In genomic region chr5:129993374-129993773, GRCm38 (mm10) we compare ENCODE assay signal across 29 mouse cellular contexts. TPM values are rescaled to one million over a fixed set of nuclear protein-coding genes. Genes with fewer than 3 reads are reported as not detected.
DNase-seq lines count a peak whose midpoint lies in the region; ATAC-seq and TF ChIP-seq lines count a peak whose summit lies in the region.
"Had no signal": no experiment of that assay in that cellular context is flagged by ENCODE, and none has a peak within 500 bp of the region (broad histone marks: within the 10 kb centered on the region; RNA-seq: fewer than 3 reads in every experiment).

No protein-coding gene starts in this region.

- peak; percentile 44 for TF ChIP-seq EP300 in liver, embryonic 14.5 days (IDR thresholded peaks at IDR 0.05; ENCODE audit: low read depth)
- no peak for TF ChIP-seq EP300 in liver, postnatal 0 days (IDR thresholded peaks at IDR 0.05; ENCODE audit: low read depth)

- H3K27ac ChIP-seq in liver, embryonic 11.5 days (ENCODE audit: low read depth, low read length), result peak overlapping the region; percentile 6; the same call in 1 of the 2 replicates
- H3K27ac ChIP-seq in liver, embryonic 14.5 days, result peak overlapping the region; percentile 76
- peak overlapping the region; percentile 2; the same call in 1 of the 2 replicates for H3K27ac ChIP-seq in liver, postnatal 0 days (ENCODE audit: low read depth)
- H3K27ac ChIP-seq: embryonic facial prominence, embryonic 10.5 days; embryonic facial prominence, embryonic 13.5 days; forebrain, embryonic 12.5 days; forebrain, embryonic 15.5 days; heart, adult 2 months; heart, embryonic 10.5 days; heart, embryonic 13.5 days; hindbrain, embryonic 14.5 days; hindbrain, postnatal 0 days had no signal

- no peaks in the 10 kb centered on the region for H3K27me3 ChIP-seq in G1E (ENCODE audit: insufficient read depth, low read length)
- H3K27me3 ChIP-seq in liver, embryonic 11.5 days (replicated peaks; ENCODE audit: control insufficient read depth, insufficient read depth, low read length), result no peaks in the 10 kb centered on the region
- no peaks in the 10 kb centered on the region for H3K27me3 ChIP-seq in liver, embryonic 14.5 days (ENCODE audit: control insufficient read depth, insufficient read depth, low read length)
- no peaks in the 10 kb centered on the region for H3K27me3 ChIP-seq in liver, postnatal 0 days (ENCODE audit: insufficient read depth, low read length)
- H3K27me3 ChIP-seq: embryonic facial prominence, embryonic 13.5 days; forebrain, embryonic 12.5 days; forebrain, embryonic 15.5 days; heart, embryonic 13.5 days had no signal

- H3K9ac ChIP-seq in liver, embryonic 11.5 days (ENCODE audit: low read depth, low read length), result no peak overlapping the region
- peak overlapping the region; percentile 51 for H3K9ac ChIP-seq in liver, embryonic 14.5 days (replicated peaks)
- no peak overlapping the region for H3K9ac ChIP-seq in liver, postnatal 0 days (replicated peaks)
- H3K9ac ChIP-seq: embryonic facial prominence, embryonic 13.5 days; forebrain, embryonic 12.5 days; forebrain, embryonic 15.5 days; heart, embryonic 13.5 days; hindbrain, embryonic 14.5 days had no signal

- 83% methylated on average over 14 of the region's 14 CpGs for WGBS in liver, embryonic 11.5 days
- 64% methylated on average over 14 of the region's 14 CpGs for WGBS in liver, embryonic 14.5 days (ENCODE audit: insufficient replicate concordance)
- 82% methylated on average over 14 of the region's 14 CpGs for WGBS in liver, postnatal 0 days (ENCODE audit: insufficient replicate concordance)

- no peak for TF ChIP-seq CTCF in G1E (IDR thresholded peaks at IDR 0.05; ENCODE audit: low read depth, low read length)
- no peak for TF ChIP-seq CTCF in liver, embryonic 14.5 days (IDR thresholded peaks at IDR 0.05; ENCODE audit: low read depth)
- TF ChIP-seq CTCF in liver, postnatal 0 days (IDR thresholded peaks at IDR 0.05; ENCODE audit: low read depth), result no peak

- peak; percentile 43 for ATAC-seq in G1E (ENCODE audit: extremely low read depth, insufficient number of reproducible peaks, low FRiP score, poor library complexity, severe bottlenecking)
- peak; percentile 42; the same call in 1 of the 2 replicates for ATAC-seq in liver, embryonic 11.5 days (replicated peaks; ENCODE audit: low FRiP score)
- ATAC-seq in liver, embryonic 14.5 days (ENCODE audit: insufficient read depth), result peak; percentile 59
- ATAC-seq in liver, postnatal 0 days, result peak; percentile 24
- ATAC-seq: activated CD4-positive, CD25-positive, alpha-beta regulatory T cell, adult 4 months; CD4-positive, CD25-positive, alpha-beta regulatory T cell, adult 4 months; forebrain, embryonic 15.5 days; hindbrain, postnatal 0 days had no signal

- peaks cover 93% of the 10 kb centered on the region for H3K36me3 ChIP-seq in G1E (replicated peaks)
- peaks cover 5% of the 10 kb centered on the region for H3K36me3 ChIP-seq in liver, embryonic 11.5 days (ENCODE audit: control insufficient read depth, insufficient read depth, low read length)
- H3K36me3 ChIP-seq in liver, embryonic 14.5 days (replicated peaks; ENCODE audit: control insufficient read depth, insufficient read depth, low read depth), result peaks cover 11% of the 10 kb centered on the region
- peaks cover 29% of the 10 kb centered on the region for H3K36me3 ChIP-seq in liver, postnatal 0 days (replicated peaks; ENCODE audit: insufficient read depth, low read length)
- H3K36me3 ChIP-seq: forebrain, embryonic 15.5 days had no signal

- H3K4me1 ChIP-seq in G1E (ENCODE audit: insufficient read depth, low read depth, low read length), result peaks cover 67% of the 10 kb centered on the region
- peaks cover 3% of the 10 kb centered on the region; the same call in 1 of the 2 replicates for H3K4me1 ChIP-seq in liver, embryonic 11.5 days (replicated peaks; ENCODE audit: control insufficient read depth, insufficient read depth, low read length)
- H3K4me1 ChIP-seq in liver, embryonic 14.5 days (replicated peaks; ENCODE audit: control insufficient read depth in 2 of 2, insufficient read depth in 2 of 2, low read length in 1 of 2), result peaks cover 30 to 36% of the 10 kb centered on the region in 2 experiments
- H3K4me1 ChIP-seq in liver, postnatal 0 days (ENCODE audit: insufficient read depth), result peaks cover 5% of the 10 kb centered on the region; the same call in 1 of the 2 replicates
- H3K4me1 ChIP-seq: embryonic facial prominence, embryonic 10.5 days; embryonic facial prominence, embryonic 13.5 days; forebrain, embryonic 12.5 days; forebrain, embryonic 15.5 days; heart, embryonic 10.5 days; heart, embryonic 13.5 days had no signal

- DNase-seq in G1E (ENCODE audit: low spot score), result peak; percentile 46
- DNase-seq in liver, embryonic 11.5 days (ENCODE audit: low spot score), result no peak
- no peak for DNase-seq in liver, embryonic 14.5 days (ENCODE audit: low read depth in 3 of 3, low spot score in 3 of 3)
- DNase-seq in liver, postnatal 0 days, result no peak
- no peak for DNase-seq in spleen, postnatal 36 days (ENCODE audit: low spot score in 2 of 2)
- DNase-seq in ovary, adult 18-20 months (ENCODE audit: low spot score), result no peak
- no peak for DNase-seq in B cell, adult 2 months
- DNase-seq: adrenal gland, adult 8-10 months; adrenal gland, postnatal 25 days; cerebellum, adult 11-12 months; cerebellum, adult 8-10 months; cerebellum, postnatal 10 days; cerebellum, postnatal 36 days; embryo, embryonic 11 days; gastrocnemius, postnatal 10 days; gastrocnemius, postnatal 36 days; heart, adult 2 months; heart, postnatal 14 days; heart, postnatal 4 days had no signal

- no peaks in the 10 kb centered on the region for H3K9me3 ChIP-seq in G1E (replicated peaks)
- no peaks in the 10 kb centered on the region for H3K9me3 ChIP-seq in liver, embryonic 11.5 days (ENCODE audit: control insufficient read depth, low read length)
- H3K9me3 ChIP-seq in liver, embryonic 14.5 days (ENCODE audit: control insufficient read depth, low read length), result no peaks in the 10 kb centered on the region
- H3K9me3 ChIP-seq in liver, postnatal 0 days (ENCODE audit: low read length), result no peaks in the 10 kb centered on the region
- H3K9me3 ChIP-seq: embryonic facial prominence, embryonic 10.5 days; embryonic facial prominence, embryonic 13.5 days; forebrain, embryonic 12.5 days; forebrain, embryonic 15.5 days; heart, embryonic 10.5 days; heart, embryonic 13.5 days had no signal

- H3K4me3 ChIP-seq in G1E (ENCODE audit: low read depth, low read length), result peak overlapping the region; percentile 24; the same call in 1 of the 2 replicates
- H3K4me3 ChIP-seq in liver, embryonic 11.5 days (ENCODE audit: low read depth, low read length), result no peak overlapping the region
- H3K4me3 ChIP-seq in liver, embryonic 14.5 days (ENCODE audit: insufficient read depth in 1 of 2, low read depth in 2 of 2, low read length in 2 of 2), result peak overlapping the region; percentile 33 to 42
- no peak overlapping the region for H3K4me3 ChIP-seq in liver, postnatal 0 days (ENCODE audit: low read depth, low read length)
- H3K4me3 ChIP-seq: embryonic facial prominence, embryonic 10.5 days; embryonic facial prominence, embryonic 13.5 days; forebrain, embryonic 12.5 days; forebrain, embryonic 15.5 days; heart, adult 2 months; heart, embryonic 10.5 days; heart, embryonic 13.5 days had no signal

- H3K4me2 ChIP-seq in liver, embryonic 11.5 days, result no peak overlapping the region
- peak overlapping the region; percentile 38 for H3K4me2 ChIP-seq in liver, embryonic 14.5 days (ENCODE audit: low read depth)
- H3K4me2 ChIP-seq in liver, postnatal 0 days (ENCODE audit: low read depth, low read length), result peak overlapping the region; percentile 33; the same call in 1 of the 2 replicates
- H3K4me2 ChIP-seq: embryonic facial prominence, embryonic 13.5 days; forebrain, embryonic 12.5 days; forebrain, embryonic 15.5 days; heart, embryonic 13.5 days; hindbrain, embryonic 14.5 days had no signal

RNA-seq across cellular contexts. Expression of gene Gusb, which starts 9.5 kb away (rescaled TPM):
- total RNA-seq in G1E (2014; fragmentation: Nextera tagmentation), result 53.6 and 54.1 TPM in 2 replicates
- total RNA-seq in G1E (2017), result 68.0 and 74.6 TPM in 2 replicates
- 19.5 and 21.9 TPM in 2 replicates for polyA plus RNA-seq in G1E (2012)
- 82.5 and 89.9 TPM in 2 replicates for polyA plus RNA-seq in liver, embryonic 11.5 days (2014; fragmentation: Nextera tagmentation; extraction: Ambion mirVana)
- polyA plus RNA-seq in liver, embryonic 14.5 days (2012; rRNA removed), result 15.5 and 18.7 TPM in 2 replicates
- 37.7 and 37.9 TPM in 2 replicates for polyA plus RNA-seq in liver, embryonic 14.5 days (2014; fragmentation: Nextera tagmentation; extraction: Ambion mirVana)
- 26.3 and 29.3 TPM in 2 replicates for polyA plus RNA-seq in liver, postnatal 0 days (2015; fragmentation: Nextera tagmentation; extraction: Ambion mirVana)

RNA-seq across cellular contexts. Expression of gene Asl, which starts 35.7 kb away (rescaled TPM):
- total RNA-seq in G1E (2014; fragmentation: Nextera tagmentation), result 32.8 and 48.6 TPM in 2 replicates
- total RNA-seq in G1E (2017), result 29.4 and 34.2 TPM in 2 replicates
- polyA plus RNA-seq in G1E (2012), result 22.6 and 23.9 TPM in 2 replicates
- polyA plus RNA-seq in liver, embryonic 11.5 days (2014; fragmentation: Nextera tagmentation; extraction: Ambion mirVana), result 51.8 and 61.0 TPM in 2 replicates
- 26.1 and 30.4 TPM in 2 replicates for polyA plus RNA-seq in liver, embryonic 14.5 days (2012; rRNA removed)
- polyA plus RNA-seq in liver, embryonic 14.5 days (2014; fragmentation: Nextera tagmentation; extraction: Ambion mirVana), result 39.8 and 47.3 TPM in 2 replicates
- polyA plus RNA-seq in liver, postnatal 0 days (2015; fragmentation: Nextera tagmentation; extraction: Ambion mirVana), result 291 and 304 TPM in 2 replicates

RNA-seq across cellular contexts. Expression of gene Crcp, which starts 35.7 kb away (rescaled TPM):
- total RNA-seq in G1E (2014; fragmentation: Nextera tagmentation), result 86.2 and 94.0 TPM in 2 replicates
- 45.0 and 46.7 TPM in 2 replicates for total RNA-seq in G1E (2017)
- polyA plus RNA-seq in G1E (2012), result 10.2 and 12.4 TPM in 2 replicates
- 30.8 and 34.8 TPM in 2 replicates for polyA plus RNA-seq in liver, embryonic 11.5 days (2014; fragmentation: Nextera tagmentation; extraction: Ambion mirVana)
- polyA plus RNA-seq in liver, embryonic 14.5 days (2012; rRNA removed), result 8.6 and 15.8 TPM in 2 replicates
- 14.7 and 16.1 TPM in 2 replicates for polyA plus RNA-seq in liver, embryonic 14.5 days (2014; fragmentation: Nextera tagmentation; extraction: Ambion mirVana)
- polyA plus RNA-seq in liver, postnatal 0 days (2015; fragmentation: Nextera tagmentation; extraction: Ambion mirVana), result 19.3 and 20.8 TPM in 2 replicates

RNA-seq across cellular contexts. Expression of gene Vkorc1l1, which starts 51.6 kb away (rescaled TPM):
- total RNA-seq in G1E (2014; fragmentation: Nextera tagmentation) (122 and 152 TPM in 2 replicates), G1E (2017) (76.7 and 90.2 TPM in 2 replicates)
- polyA plus RNA-seq in G1E (2012), result 21.6 and 24.1 TPM in 2 replicates
- 29.4 and 30.4 TPM in 2 replicates for polyA plus RNA-seq in liver, embryonic 11.5 days (2014; fragmentation: Nextera tagmentation; extraction: Ambion mirVana)
- polyA plus RNA-seq in liver, embryonic 14.5 days (2012; rRNA removed), result 16.5 and 16.6 TPM in 2 replicates
- 16.2 and 17.5 TPM in 2 replicates for polyA plus RNA-seq in liver, embryonic 14.5 days (2014; fragmentation: Nextera tagmentation; extraction: Ambion mirVana)
- polyA plus RNA-seq in liver, postnatal 0 days (2015; fragmentation: Nextera tagmentation; extraction: Ambion mirVana), result 17.5 and 18.2 TPM in 2 replicates

Comparison
In these comparisons a context has a peak if more than half of its experiments do, and no peak if none do; other contexts are left out.
1. H3K4me3 ChIP-seq: peak in G1E (single experiment) and liver, embryonic 14.5 days (2 of 2); none in liver, embryonic 11.5 days (single experiment) and liver, postnatal 0 days (single experiment).
2. H3K27ac ChIP-seq: peak in every context shown above with its lines; median percentile 76 in liver, embryonic 14.5 days; 6 in liver, embryonic 11.5 days; 2 in liver, postnatal 0 days.
3. Peak in every context shown above with its lines, with median percentiles within 50 percentile points of each other: ATAC-seq.